Mouse (Mus musculus) lung, embryonic 15.5 days (tissue): ENCODE results near the gene Spire2. TPM values are rescaled to one million over a fixed set of nuclear protein-coding genes. Genes with fewer than 3 reads are reported as not detected.
"Not testable (repeated sequence)": the region's sequence is repeated elsewhere in the genome, so short reads cannot be mapped to it uniquely, and the experiment has no call there.

Experiments used
- ATAC-seq: fragments of 200-750 bp; cut with Nextera tagmentation; 2 replicates; pipeline ENCODE4 v1.8.0; 2017; ENCODE audit warnings: moderate number of reproducible peaks, borderline replicate concordance; ENCODE audit not compliant: low FRiP score, low TSS enrichment; ENCODE audit errors: extremely low read depth
- H3K27ac ChIP-seq: fragments of 300-500 bp; sonication (generic); 2 replicates; pipeline ENCODE4 v1.5.1; 2015; ENCODE audit warnings: moderate library complexity, mild to moderate bottlenecking, inconsistent platforms
- H3K27me3 ChIP-seq: fragments of 300-500 bp; sonication (generic); 2 replicates; pipeline ENCODE4 v1.6.1; 2015; ENCODE audit warnings: inconsistent platforms
- H3K36me3 ChIP-seq: fragments of 300-500 bp; sonication (generic); 2 replicates; pipeline ENCODE4 v1.6.1; 2015; ENCODE audit warnings: inconsistent platforms
- H3K4me1 ChIP-seq: fragments of 300-500 bp; sonication (generic); 2 replicates; pipeline ENCODE4 v1.6.1; 2015; ENCODE audit warnings: inconsistent platforms
- H3K4me2 ChIP-seq: fragments of 300-500 bp; sonication (generic); 2 replicates; pipeline ENCODE4 v1.6.1; 2015; ENCODE audit warnings: inconsistent platforms, mild to moderate bottlenecking, moderate library complexity
- H3K4me3 ChIP-seq: fragments of 300-500 bp; sonication (generic); 2 replicates; pipeline ENCODE4 v1.5.1; 2015; ENCODE audit warnings: mild to moderate bottlenecking, inconsistent platforms
- H3K9ac ChIP-seq: fragments of 300-500 bp; sonication (generic); 2 replicates; pipeline ENCODE4 v1.6.1; 2015; ENCODE audit warnings: inconsistent platforms
- H3K9me3 ChIP-seq: fragments of 300-500 bp; sonication (generic); 2 replicates; pipeline ENCODE4 v1.6.1; 2016; ENCODE audit warnings: inconsistent platforms
- WGBS: fragments of 180-500 bp; shearing (Covaris S2); methylation state at CpG from one replicate; pipeline ENCODE4 v1.1.7; 2015; 5-methylcytosine and 5-hydroxymethylcytosine counted together
- polyA plus RNA-seq: library from polyadenylated mRNA; unstranded; fragments of >200 nt; fragmentation: Nextera tagmentation; extraction: Ambion mirVana; gene quantifications from 2 replicates; pipeline ENCODE4 v1.2.1, GENCODE M21; 2015

Spire2 gene
- polyA plus RNA-seq, result 1.3 and 1.4 TPM in 2 replicates

GRCm38 (mm10) chr8:123332262-123333090, at the start of gene Spire2:
Gene Spire2, plus strand, starts transcription at chr8:123332713.
- H3K27ac ChIP-seq, result no peak within 1 kb of the TSS

GRCm38 (mm10) chr8:123282994-123283393, 49.5 kb upstream of the Spire2 start:
- H3K27me3 ChIP-seq, result not testable (repeated sequence)
- 91% methylated on average over 5 of the region's 6 CpGs for WGBS

More at GRCm38 (mm10) chr8:123332262-123333090, at the start of gene Spire2:
- Histone ChIP-seq H3K4me2 (peak within 1 kb of the TSS; percentile 95), H3K4me1 (peaks cover 17% of the 10 kb centered on the region), H3K27me3 (peaks cover 25% of the 10 kb centered on the region), H3K9ac (peak within 1 kb of the TSS; percentile 21; the same call in 1 of the 2 replicates), H3K4me3 (peak within 1 kb of the TSS; percentile 66), H3K9me3 (no peaks in the 10 kb centered on the region), H3K36me3 (no peaks in the 10 kb centered on the region)
- peak; percentile 87 for ATAC-seq
- 1% methylated on average over 85 of the region's 85 CpGs for WGBS

GRCm38 (mm10) chr8:123283991-123284390, 48.5 kb upstream of the Spire2 start:
- Histone ChIP-seq H3K27me3 (no peaks in the 10 kb centered on the region), H3K4me2 (no peak overlapping the region)
- WGBS, result 75% methylated on average over 7 of the region's 7 CpGs

More at GRCm38 (mm10) chr8:123282994-123283393, 49.5 kb upstream of the Spire2 start:
- H3K36me3 ChIP-seq, result peaks cover 20% of the 10 kb centered on the region
- not testable (repeated sequence) for H3K4me3 ChIP-seq, H3K9ac ChIP-seq, H3K4me1 ChIP-seq, H3K9me3 ChIP-seq, H3K4me2 ChIP-seq, ATAC-seq, H3K27ac ChIP-seq

GRCm38 (mm10) chr8:123284493-123284892, 48.0 kb upstream of the Spire2 start:
- H3K4me2 ChIP-seq, result no peak overlapping the region
- WGBS, result 64% methylated on average over 5 of the region's 5 CpGs
- H3K4me3 ChIP-seq, result no peak overlapping the region
- no peak for ATAC-seq
- H3K4me1 ChIP-seq, result no peaks in the 10 kb centered on the region
- H3K36me3 ChIP-seq, result peaks cover 31% of the 10 kb centered on the region
- H3K9ac ChIP-seq, result no peak overlapping the region
- H3K27me3 ChIP-seq, result no peaks in the 10 kb centered on the region
- H3K9me3 ChIP-seq, result no peaks in the 10 kb centered on the region
- no peak overlapping the region for H3K27ac ChIP-seq

More at GRCm38 (mm10) chr8:123283991-123284390, 48.5 kb upstream of the Spire2 start:
- Histone ChIP-seq H3K4me3 (no peak overlapping the region), H3K27ac (no peak overlapping the region), H3K9me3 (no peaks in the 10 kb centered on the region), H3K9ac (no peak overlapping the region), H3K4me1 (no peaks in the 10 kb centered on the region), H3K36me3 (peaks cover 26% of the 10 kb centered on the region)
- ATAC-seq, result no peak

GRCm38 (mm10) chr8:123287362-123287761, 45.2 kb upstream of the Spire2 start:
- WGBS, result 94% methylated on average over 17 of the region's 17 CpGs
- no peak overlapping the region for H3K4me3 ChIP-seq
- no peaks in the 10 kb centered on the region for H3K4me1 ChIP-seq
- H3K27ac ChIP-seq, result no peak overlapping the region
- no peaks in the 10 kb centered on the region for H3K9me3 ChIP-seq
- ATAC-seq, result no peak
- H3K27me3 ChIP-seq, result no peaks in the 10 kb centered on the region
- H3K9ac ChIP-seq, result no peak overlapping the region
- peaks cover 28% of the 10 kb centered on the region for H3K36me3 ChIP-seq
- no peak overlapping the region for H3K4me2 ChIP-seq

- Histone ChIP-seq H3K9me3 (no peaks in the 10 kb centered on the region), H3K4me3 (no peak overlapping the region), H3K4me2 (no peak overlapping the region), H3K36me3 (peaks cover 42% of the 10 kb centered on the region), H3K27me3 (no peaks in the 10 kb centered on the region), H3K27ac (no peak overlapping the region), H3K9ac (no peak overlapping the region), H3K4me1 (no peaks in the 10 kb centered on the region)
- no peak for ATAC-seq
- 66% methylated on average over 4 of the region's 4 CpGs for WGBS
Measured at GRCm38 (mm10) chr8:123290166-123290565, 42.3 kb upstream of the Spire2 start.

GRCm38 (mm10) chr8:123290679-123291078, 41.8 kb upstream of the Spire2 start:
- no peak overlapping the region for H3K27ac ChIP-seq
- ATAC-seq, result no peak
- peaks cover 46% of the 10 kb centered on the region for H3K36me3 ChIP-seq
- H3K4me2 ChIP-seq, result no peak overlapping the region
- 91% methylated on average over 8 of the region's 8 CpGs for WGBS
- H3K4me3 ChIP-seq, result no peak overlapping the region
- H3K4me1 ChIP-seq, result no peaks in the 10 kb centered on the region
- H3K9ac ChIP-seq, result no peak overlapping the region
- H3K27me3 ChIP-seq, result no peaks in the 10 kb centered on the region
- H3K9me3 ChIP-seq, result no peaks in the 10 kb centered on the region

- no peak for ATAC-seq
- Histone ChIP-seq H3K27ac (no peak overlapping the region), H3K4me3 (no peak overlapping the region), H3K4me1 (no peaks in the 10 kb centered on the region), H3K4me2 (no peak overlapping the region), H3K9me3 (no peaks in the 10 kb centered on the region), H3K36me3 (peaks cover 46% of the 10 kb centered on the region), H3K27me3 (no peaks in the 10 kb centered on the region), H3K9ac (no peak overlapping the region)
- WGBS, result 87% methylated on average over 8 of the region's 8 CpGs
Measured at GRCm38 (mm10) chr8:123291716-123292115, 40.8 kb upstream of the Spire2 start.

GRCm38 (mm10) chr8:123292281-123292680, 40.2 kb upstream of the Spire2 start:
- H3K4me3 ChIP-seq, result no peak overlapping the region
- H3K9me3 ChIP-seq, result no peaks in the 10 kb centered on the region
- H3K9ac ChIP-seq, result no peak overlapping the region
- no peaks in the 10 kb centered on the region for H3K4me1 ChIP-seq
- WGBS, result 78% methylated on average over 3 of the region's 3 CpGs
- H3K4me2 ChIP-seq, result no peak overlapping the region
- no peak overlapping the region for H3K27ac ChIP-seq
- peaks cover 46% of the 10 kb centered on the region for H3K36me3 ChIP-seq
- ATAC-seq, result no peak
- H3K27me3 ChIP-seq, result no peaks in the 10 kb centered on the region

GRCm38 (mm10) chr8:123292785-123293184, 39.7 kb upstream of the Spire2 start:
- peaks cover 45% of the 10 kb centered on the region for H3K36me3 ChIP-seq
- no peaks in the 10 kb centered on the region for H3K27me3 ChIP-seq
- H3K27ac ChIP-seq, result no peak overlapping the region
- H3K9me3 ChIP-seq, result no peaks in the 10 kb centered on the region
- no peaks in the 10 kb centered on the region for H3K4me1 ChIP-seq
- H3K9ac ChIP-seq, result no peak overlapping the region
- no peak overlapping the region for H3K4me3 ChIP-seq
- no peak overlapping the region for H3K4me2 ChIP-seq
- no peak for ATAC-seq
- WGBS, result 80% methylated on average over 2 of the region's 2 CpGs

- Histone ChIP-seq H3K9me3 (no peaks in the 10 kb centered on the region), H3K9ac (no peak overlapping the region), H3K4me2 (no peak overlapping the region), H3K27me3 (no peaks in the 10 kb centered on the region), H3K36me3 (peaks cover 12% of the 10 kb centered on the region), H3K4me1 (no peaks in the 10 kb centered on the region), H3K4me3 (no peak overlapping the region), H3K27ac (no peak overlapping the region)
- ATAC-seq, result no peak
- WGBS, result 85% methylated on average over 11 of the region's 11 CpGs
Measured at GRCm38 (mm10) chr8:123298301-123298700, 34.2 kb upstream of the Spire2 start.

- Histone ChIP-seq H3K27ac (no peak overlapping the region), H3K4me2 (no peak overlapping the region), H3K9ac (no peak overlapping the region), H3K27me3 (no peaks in the 10 kb centered on the region), H3K36me3 (peaks cover 26% of the 10 kb centered on the region), H3K4me3 (no peak overlapping the region), H3K9me3 (no peaks in the 10 kb centered on the region), H3K4me1 (no peaks in the 10 kb centered on the region)
- WGBS, result 69% methylated on average over 4 of the region's 4 CpGs
- ATAC-seq, result no peak
Measured at GRCm38 (mm10) chr8:123308738-123309137, 23.8 kb upstream of the Spire2 start.
